Mouse (Mus musculus) midbrain, embryonic 12.5 days (tissue): ENCODE results near the gene Dmrtb1. TPM values are rescaled to one million over a fixed set of nuclear protein-coding genes. Genes with fewer than 3 reads are reported as not detected.
A peak's percentile ranks its signal among the peaks of the same experiment; 100 is the strongest.

Experiments
- ATAC-seq: fragments of 200-750 bp; cut with Nextera tagmentation; 2 replicates; pipeline ENCODE4 v1.8.0; 2017; ENCODE audit warnings: low read depth, moderate TSS enrichment, moderate library complexity; ENCODE audit not compliant: low FRiP score
- H3K27ac ChIP-seq: fragments of 300-500 bp; sonication (generic); replicated peaks from 2 replicates; pipeline ENCODE4 v1.5.1; 2016; ENCODE audit warnings: mild to moderate bottlenecking
- H3K27me3 ChIP-seq: fragments of 300-500 bp; sonication (generic); 2 replicates; pipeline ENCODE4 v1.6.1; 2016; ENCODE audit warnings: mild to moderate bottlenecking
- H3K36me3 ChIP-seq: fragments of 300-500 bp; sonication (generic); 2 replicates; pipeline ENCODE4 v1.6.1; 2016
- H3K4me1 ChIP-seq: fragments of 300-500 bp; sonication (generic); 2 replicates; pipeline ENCODE4 v1.6.1; 2016
- H3K4me2 ChIP-seq: fragments of 300-500 bp; sonication (generic); replicated peaks from 2 replicates; pipeline ENCODE4 v1.6.1; 2016; ENCODE audit warnings: mild to moderate bottlenecking, moderate library complexity
- H3K4me3 ChIP-seq: fragments of 300-500 bp; sonication (generic); 2 replicates; pipeline ENCODE4 v1.5.1; 2016; ENCODE audit warnings: mild to moderate bottlenecking
- H3K9ac ChIP-seq: fragments of 300-500 bp; sonication (generic); replicated peaks from 2 replicates; pipeline ENCODE4 v1.6.1; 2016; ENCODE audit warnings: mild to moderate bottlenecking, moderate library complexity
- H3K9me3 ChIP-seq: fragments of 300-500 bp; sonication (generic); 2 replicates; pipeline ENCODE4 v1.6.1; 2016; ENCODE audit warnings: mild to moderate bottlenecking
- WGBS: fragments of 180-500 bp; shearing (Covaris S2); methylation state at CpG from one replicate; pipeline ENCODE4 v1.1.7; 2016; 5-methylcytosine and 5-hydroxymethylcytosine counted together
- polyA plus RNA-seq: library from polyadenylated mRNA; unstranded; fragments of >200 nt; fragmentation: Nextera tagmentation; extraction: Ambion mirVana; gene quantifications from 2 replicates; pipeline ENCODE4 v1.2.1, GENCODE M21; 2016

Dmrtb1 gene
- polyA plus RNA-seq, 1 experiment from 2014 or later = 41.8 TPM

DNA sequence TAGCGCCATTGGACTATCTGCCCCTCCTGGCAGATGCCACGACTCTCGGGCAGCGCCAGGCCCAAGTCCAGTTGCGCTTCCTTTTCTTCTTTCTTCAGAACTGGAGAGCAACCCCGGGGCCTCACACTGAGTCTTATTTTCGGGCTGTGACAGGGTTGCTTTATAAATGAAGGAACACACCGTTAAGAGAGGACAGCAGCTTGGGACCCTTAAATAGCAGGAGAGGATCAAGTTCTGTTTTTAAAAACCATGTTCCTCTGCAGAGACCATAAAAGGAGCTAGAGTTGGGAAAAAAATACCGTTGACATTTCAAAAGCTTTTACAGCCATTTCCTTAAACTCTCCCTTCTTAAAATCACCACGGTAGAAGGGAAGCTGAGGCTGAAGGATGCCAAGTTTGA is 8.4 kb downstream of the Dmrtb1 start:
- Histone ChIP-seq H3K27me3 (peaks cover 88% of the 10 kb centered on the region), H3K4me1 (peaks cover 32% of the 10 kb centered on the region), H3K4me3 (no peak overlapping the region), H3K9me3 (no peaks in the 10 kb centered on the region), H3K27ac (no peak overlapping the region), H3K36me3 (no peaks in the 10 kb centered on the region), H3K4me2 (no peak overlapping the region), H3K9ac (no peak overlapping the region)
- ATAC-seq = no peak
- WGBS = 67% methylated on average over 10 of the region's 10 CpGs

DNA sequence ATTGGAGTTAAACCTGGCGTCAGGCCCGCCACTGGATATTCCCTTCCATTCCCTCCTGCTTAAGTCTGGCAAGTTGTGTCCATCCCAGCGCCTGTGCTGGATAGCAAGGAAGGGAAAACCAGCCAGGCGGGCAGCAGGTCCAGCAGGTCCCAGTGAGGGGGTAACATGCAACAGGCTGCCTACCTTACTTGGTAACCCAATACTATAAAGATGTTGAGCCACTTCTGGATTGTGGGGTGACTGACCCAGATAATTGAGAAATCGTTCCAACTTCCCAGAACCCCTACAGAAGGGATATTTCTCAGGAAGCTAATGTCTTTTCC is 9.7 kb downstream of the Dmrtb1 start:
- Histone ChIP-seq H3K9me3 (no peaks in the 10 kb centered on the region), H3K27me3 (peaks cover 86% of the 10 kb centered on the region), H3K4me1 (peaks cover 19% of the 10 kb centered on the region), H3K4me2 (peak overlapping the region; percentile 41), H3K9ac (no peak overlapping the region), H3K4me3 (no peak overlapping the region), H3K27ac (peak overlapping the region; percentile 80; the same call in 1 of the 2 replicates), H3K36me3 (no peaks in the 10 kb centered on the region)
- 20% methylated on average over 5 of the region's 5 CpGs for WGBS
- ATAC-seq = peak; percentile 45; the same call in 1 of the 2 replicates

DNA sequence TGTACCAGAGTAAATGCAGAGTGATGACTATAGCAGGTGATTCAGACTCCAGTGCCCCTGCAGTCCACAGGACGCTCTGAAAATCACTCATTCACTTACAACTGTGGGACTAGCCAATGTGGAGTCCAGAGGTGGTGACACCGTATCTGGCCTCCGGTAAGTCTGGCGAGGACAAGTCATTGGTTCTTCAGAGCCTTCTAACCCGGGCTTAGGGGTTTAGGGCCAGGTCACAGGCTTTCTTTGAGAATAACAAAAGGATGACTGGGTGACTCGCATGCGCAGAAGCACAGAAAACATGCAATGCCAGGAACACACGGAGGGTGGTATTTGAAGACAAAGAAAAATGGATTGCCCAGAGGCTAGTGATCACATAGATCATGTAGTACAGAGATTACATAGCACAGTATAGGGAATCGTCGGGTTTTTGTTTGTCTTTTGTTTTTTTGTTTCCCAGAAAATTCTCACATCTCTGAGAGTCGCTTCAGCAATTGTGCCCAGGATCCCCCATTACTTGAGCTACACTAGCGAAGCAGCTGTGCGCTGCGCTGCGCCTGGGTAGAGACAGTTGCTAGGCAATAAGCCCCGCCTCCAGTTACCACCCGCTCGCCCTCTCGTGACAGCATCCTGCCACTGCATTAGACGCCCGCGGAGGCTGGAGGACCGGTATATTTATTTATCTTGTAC is 10.2 kb downstream of the Dmrtb1 start:
- H3K4me3 ChIP-seq = peak overlapping the region; percentile 19; the same call in 1 of the 2 replicates

DNA sequence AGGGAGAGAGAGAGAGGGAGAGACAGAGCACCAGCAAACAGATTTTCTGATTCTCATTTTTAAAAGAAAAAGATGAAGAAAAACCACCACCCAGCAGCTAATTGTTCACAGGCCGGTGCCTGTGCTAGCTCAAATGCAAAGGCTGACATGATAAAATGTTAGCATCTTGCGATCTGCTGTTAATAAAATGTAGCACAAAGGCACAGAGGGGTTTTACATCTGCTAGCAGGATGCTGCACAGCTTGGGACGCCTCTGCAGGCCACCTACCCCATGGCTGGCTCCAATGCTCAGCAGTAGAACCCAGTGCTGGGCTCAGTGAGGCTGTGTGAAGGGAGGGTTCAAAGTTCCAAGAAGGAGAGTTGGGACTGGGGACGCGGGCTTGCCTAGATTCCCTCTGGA is 13.3 kb downstream of the Dmrtb1 start:
- no peak overlapping the region for H3K27ac ChIP-seq
- H3K4me3 ChIP-seq = no peak overlapping the region
- WGBS = 70% methylated on average over 5 of the region's 5 CpGs
- no peak overlapping the region for H3K4me2 ChIP-seq
- H3K36me3 ChIP-seq = no peaks in the 10 kb centered on the region
- no peaks in the 10 kb centered on the region for H3K9me3 ChIP-seq
- H3K4me1 ChIP-seq = peaks cover 9% of the 10 kb centered on the region
- no peak for ATAC-seq
- peaks cover 50% of the 10 kb centered on the region for H3K27me3 ChIP-seq
- H3K9ac ChIP-seq = no peak overlapping the region

More for the DNA sequence above, 10.2 kb downstream of the Dmrtb1 start:
- H3K27ac ChIP-seq = peak overlapping the region; percentile 80
- no peak overlapping the region; the same call in 1 of the 2 replicates for H3K9ac ChIP-seq
- peak; percentile 92 for ATAC-seq
- peaks cover 81% of the 10 kb centered on the region for H3K27me3 ChIP-seq
- WGBS = 10% methylated on average over 23 of the region's 23 CpGs
- H3K36me3 ChIP-seq = no peaks in the 10 kb centered on the region
- peaks cover 14% of the 10 kb centered on the region for H3K4me1 ChIP-seq
- H3K9me3 ChIP-seq = no peaks in the 10 kb centered on the region
- peak overlapping the region; percentile 41 for H3K4me2 ChIP-seq

DNA sequence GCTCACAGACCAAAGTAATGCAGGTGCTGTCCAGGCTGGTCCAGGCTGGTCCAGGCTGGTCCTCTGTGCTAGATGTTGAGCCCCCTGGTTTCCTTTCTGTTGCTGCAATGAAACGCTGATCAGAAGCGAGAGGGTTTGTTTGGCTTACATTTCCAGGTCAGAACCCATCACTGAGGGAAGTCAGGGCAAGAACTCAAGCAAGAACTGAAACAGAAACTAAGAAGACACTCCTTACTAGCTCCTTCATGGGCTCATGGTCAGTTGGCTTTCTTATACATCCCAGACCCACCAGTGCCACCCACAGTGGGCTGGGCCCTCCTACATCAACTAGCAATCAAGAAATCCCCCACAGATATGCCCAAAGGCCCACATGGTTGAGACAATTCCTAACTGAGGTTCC is 15.5 kb downstream of the Dmrtb1 start:
- H3K4me3 ChIP-seq = no peak overlapping the region
- no peak overlapping the region for H3K9ac ChIP-seq
- no peak overlapping the region for H3K4me2 ChIP-seq
- peaks cover 35% of the 10 kb centered on the region for H3K27me3 ChIP-seq
- H3K9me3 ChIP-seq = no peaks in the 10 kb centered on the region
- H3K27ac ChIP-seq = no peak overlapping the region
- no peaks in the 10 kb centered on the region for H3K36me3 ChIP-seq
- peaks cover 3% of the 10 kb centered on the region; the same call in 1 of the 2 replicates for H3K4me1 ChIP-seq
- WGBS = 90% methylated on average over 2 of the region's 2 CpGs
- ATAC-seq = no peak

DNA sequence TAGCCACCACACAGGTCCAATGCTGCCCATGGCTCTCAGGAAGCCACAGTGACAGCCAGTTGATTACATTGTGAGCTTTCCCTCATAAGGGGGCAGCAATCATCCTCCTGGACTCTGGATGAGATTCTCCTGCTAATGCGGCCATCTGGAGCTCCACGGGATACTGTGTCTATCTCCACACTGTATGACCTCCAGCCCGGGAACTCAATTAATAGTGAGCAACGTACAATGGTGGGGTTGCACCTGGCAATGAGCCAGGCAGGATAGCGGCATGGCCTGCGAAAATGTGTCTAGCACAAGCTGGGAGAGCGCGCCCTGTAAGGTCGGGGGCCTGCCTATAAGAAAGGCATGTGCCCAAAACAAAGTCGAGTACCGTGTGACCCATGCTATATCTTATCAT is 23.4 kb downstream of the Dmrtb1 start:
- no peaks in the 10 kb centered on the region for H3K36me3 ChIP-seq
- no peak for ATAC-seq
- H3K4me3 ChIP-seq = no peak overlapping the region
- no peak overlapping the region for H3K4me2 ChIP-seq
- no peak overlapping the region for H3K27ac ChIP-seq
- no peaks in the 10 kb centered on the region for H3K9me3 ChIP-seq
- H3K27me3 ChIP-seq = no peaks in the 10 kb centered on the region
- H3K4me1 ChIP-seq = 0 out of 2 replicates have a peak, but pooled peaks cover 5% of the 10 kb centered on the region
- no peak overlapping the region for H3K9ac ChIP-seq
- WGBS = 92% methylated on average over 11 of the region's 11 CpGs

DNA sequence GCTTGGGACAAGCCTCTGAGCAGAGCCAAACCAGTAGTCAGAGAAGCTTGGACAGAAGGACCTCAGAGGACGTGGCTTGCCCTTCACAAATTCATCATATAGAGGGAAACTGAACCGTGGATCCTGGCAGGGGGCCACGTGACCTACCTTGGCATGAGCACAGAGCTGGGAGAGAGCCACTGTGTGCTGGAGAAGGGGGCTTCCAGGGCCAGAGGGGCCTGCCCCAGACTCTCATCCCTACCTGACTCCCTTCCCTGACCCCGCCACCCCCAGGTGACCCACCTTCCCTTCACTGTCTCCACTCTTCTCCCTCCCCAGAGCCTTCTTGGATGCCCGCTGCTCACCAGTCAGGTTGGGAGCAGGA is 30.8 kb downstream of the Dmrtb1 start:
- Histone ChIP-seq H3K4me2 (no peak overlapping the region), H3K27me3 (peaks cover 29% of the 10 kb centered on the region), H3K4me3 (no peak overlapping the region), H3K9ac (no peak overlapping the region), H3K27ac (no peak overlapping the region), H3K36me3 (no peaks in the 10 kb centered on the region), H3K4me1 (peaks cover 24% of the 10 kb centered on the region), H3K9me3 (no peaks in the 10 kb centered on the region)
- 0 out of 2 replicates have a peak, but pooled peaks have one; percentile 2 for ATAC-seq
- WGBS = 65% methylated on average over 5 of the region's 5 CpGs

DNA sequence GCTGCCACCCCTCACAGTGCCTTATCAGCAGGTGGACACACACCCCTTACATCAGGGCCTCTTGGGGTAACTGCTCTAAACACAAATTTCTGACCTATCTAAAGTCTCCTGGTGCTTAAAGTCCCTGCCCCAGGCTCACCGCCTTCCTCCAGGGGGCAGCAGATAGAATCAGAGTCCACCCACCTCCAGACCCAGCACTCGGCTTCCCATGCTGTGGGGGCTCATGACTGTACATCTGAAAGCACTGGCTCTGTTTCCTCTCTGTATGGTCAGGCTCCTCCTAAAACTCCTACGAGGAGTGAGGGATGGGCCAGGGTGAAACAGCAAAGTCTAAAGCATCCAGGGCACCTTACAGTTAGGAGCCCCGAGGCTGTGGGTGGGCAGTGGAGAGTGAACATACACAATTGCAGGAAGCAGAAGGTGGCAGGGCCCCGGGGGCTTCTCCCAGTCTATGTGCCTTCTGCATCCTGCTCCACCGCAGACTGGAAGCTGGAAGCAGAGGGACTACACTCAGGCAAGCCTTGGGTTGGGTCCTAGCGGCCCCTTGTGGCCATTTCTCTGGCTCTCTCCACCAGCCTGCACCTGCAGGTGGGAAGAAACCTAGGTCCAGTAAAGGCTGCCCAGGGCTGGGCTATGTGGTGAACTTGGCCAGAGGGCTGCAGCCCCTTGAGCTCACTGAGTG is 31.3 kb downstream of the Dmrtb1 start:
- no peak overlapping the region for H3K9ac ChIP-seq
- ATAC-seq = peak; percentile 87
- peaks cover 29% of the 10 kb centered on the region for H3K27me3 ChIP-seq
- 0 out of 2 replicates have a peak overlapping the region, but pooled peaks have one; percentile 13 for H3K4me2 ChIP-seq
- no peaks in the 10 kb centered on the region for H3K36me3 ChIP-seq
- no peaks in the 10 kb centered on the region for H3K9me3 ChIP-seq
- WGBS = 9% methylated on average over 7 of the region's 7 CpGs
- H3K4me3 ChIP-seq = no peak overlapping the region
- no peak overlapping the region for H3K27ac ChIP-seq
- H3K4me1 ChIP-seq = peaks cover 24% of the 10 kb centered on the region

DNA sequence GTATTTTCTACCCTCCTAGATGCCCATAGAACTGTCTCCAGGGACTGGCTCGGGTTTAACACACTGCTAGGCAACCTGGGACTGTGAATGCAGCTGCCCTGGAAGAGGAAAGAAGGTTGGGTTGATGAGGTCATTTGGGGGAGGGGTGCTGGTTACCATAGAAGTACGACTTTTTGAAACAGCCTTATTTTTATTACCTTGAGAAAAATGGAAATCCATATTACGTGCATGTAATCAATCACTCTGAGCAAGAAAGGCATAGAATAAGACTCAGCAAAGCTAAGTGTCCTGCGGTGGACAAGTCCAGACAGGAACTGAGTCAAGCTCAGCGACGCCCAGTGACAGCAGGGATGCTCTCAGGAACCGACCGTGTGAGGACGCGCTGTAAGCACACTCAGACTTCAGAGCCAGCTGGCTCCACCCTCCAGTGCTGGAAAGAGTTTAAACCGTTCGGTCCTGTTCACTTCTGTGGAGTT is 33.0 kb downstream of the Dmrtb1 start:
- H3K4me2 ChIP-seq = no peak overlapping the region
- no peak overlapping the region for H3K27ac ChIP-seq
- H3K27me3 ChIP-seq = peaks cover 29% of the 10 kb centered on the region
- ATAC-seq = 0 out of 2 replicates have a peak, but pooled peaks have one; percentile 25
- H3K9me3 ChIP-seq = no peaks in the 10 kb centered on the region
- no peaks in the 10 kb centered on the region for H3K36me3 ChIP-seq
- 30% methylated on average over 12 of the region's 12 CpGs for WGBS
- no peak overlapping the region for H3K9ac ChIP-seq
- H3K4me1 ChIP-seq = peaks cover 24% of the 10 kb centered on the region
- no peak overlapping the region for H3K4me3 ChIP-seq

DNA sequence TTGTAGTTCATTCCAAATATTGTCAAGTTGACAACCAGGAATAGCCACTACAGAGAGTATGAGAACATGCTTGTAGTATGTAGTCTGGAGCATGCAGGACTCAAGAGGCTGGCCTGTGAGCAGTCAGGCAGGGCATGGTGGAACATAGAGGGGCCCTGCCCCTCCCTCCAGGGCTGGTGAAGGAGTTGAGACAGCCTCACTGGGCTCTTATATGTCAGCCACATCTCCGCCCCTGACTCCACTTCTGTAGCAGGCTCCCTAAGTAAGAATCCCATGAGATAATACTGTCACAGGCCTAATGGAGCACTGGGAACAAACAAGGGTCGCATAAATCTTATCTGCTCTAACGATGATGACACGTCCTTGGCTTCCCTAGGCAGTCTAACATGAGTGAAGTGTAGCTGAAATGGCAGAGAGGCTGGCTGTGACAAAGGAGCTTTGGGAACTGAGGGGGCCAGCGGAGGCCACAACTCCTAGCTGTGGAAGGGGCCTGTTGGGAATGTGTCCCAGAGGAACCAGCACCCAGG is 35.0 kb downstream of the Dmrtb1 start:
- Histone ChIP-seq H3K27me3 (peaks cover 25% of the 10 kb centered on the region), H3K9me3 (no peaks in the 10 kb centered on the region), H3K36me3 (no peaks in the 10 kb centered on the region), H3K9ac (no peak overlapping the region), H3K4me2 (no peak overlapping the region), H3K27ac (no peak overlapping the region), H3K4me1 (peaks cover 24% of the 10 kb centered on the region), H3K4me3 (no peak overlapping the region)
- WGBS = 83% methylated on average over 5 of the region's 5 CpGs
- no peak for ATAC-seq

DNA sequence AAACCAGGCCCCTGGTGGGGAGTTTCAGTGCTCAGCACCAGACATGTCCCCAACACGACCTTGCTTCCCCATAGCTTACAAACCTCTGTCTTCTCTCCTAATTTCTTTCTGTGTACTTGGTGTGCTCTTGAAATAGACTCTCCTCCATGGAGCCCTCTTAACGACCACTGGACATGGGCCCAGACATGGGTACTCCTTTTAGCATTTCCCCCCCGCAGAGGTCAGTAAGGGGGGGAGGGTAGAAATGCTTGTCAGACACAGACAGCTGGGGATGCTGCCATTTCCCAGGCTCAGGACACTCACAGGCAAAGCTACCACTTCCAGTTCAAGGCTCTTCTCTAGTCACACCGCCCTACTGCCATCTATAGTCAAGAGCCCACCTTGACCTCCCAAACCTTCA is 42.4 kb downstream of the Dmrtb1 start:
- Histone ChIP-seq H3K9me3 (no peaks in the 10 kb centered on the region), H3K9ac (no peak overlapping the region), H3K4me3 (no peak overlapping the region), H3K27me3 (0 out of 2 replicates have a peak, but pooled peaks cover 6% of the 10 kb centered on the region), H3K27ac (no peak overlapping the region), H3K36me3 (no peaks in the 10 kb centered on the region), H3K4me1 (peaks cover 3% of the 10 kb centered on the region; the same call in 1 of the 2 replicates), H3K4me2 (no peak overlapping the region)
- WGBS = 75% methylated on average over 4 of the region's 4 CpGs
- ATAC-seq = no peak

DNA sequence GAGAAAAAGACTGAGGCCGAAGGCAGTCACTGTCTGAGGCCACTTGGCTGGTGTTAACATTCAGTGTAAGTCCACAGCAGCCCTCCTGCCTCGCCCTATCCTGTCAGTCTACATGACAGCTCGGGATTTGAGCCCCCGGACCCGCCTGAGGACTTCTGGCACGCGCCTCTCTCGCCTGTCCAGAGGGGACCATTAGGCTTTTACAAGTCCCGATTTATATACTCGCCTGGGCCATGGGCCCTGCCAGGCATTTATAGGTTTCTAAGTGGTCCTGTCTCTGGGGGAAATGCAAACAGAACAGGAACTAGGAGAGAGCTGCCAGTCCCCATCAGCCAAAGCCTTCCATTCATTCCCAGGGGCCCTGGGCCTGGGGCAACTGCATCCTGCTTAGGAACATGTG is 45.7 kb downstream of the Dmrtb1 start:
- no peak for ATAC-seq
- H3K27me3 ChIP-seq = 0 out of 2 replicates have a peak, but pooled peaks cover 3% of the 10 kb centered on the region
- H3K4me1 ChIP-seq = peaks cover 8% of the 10 kb centered on the region
- H3K36me3 ChIP-seq = no peaks in the 10 kb centered on the region
- no peak overlapping the region for H3K4me2 ChIP-seq
- WGBS = 81% methylated on average over 10 of the region's 10 CpGs
- no peaks in the 10 kb centered on the region for H3K9me3 ChIP-seq
- H3K9ac ChIP-seq = no peak overlapping the region
- H3K27ac ChIP-seq = no peak overlapping the region
- no peak overlapping the region for H3K4me3 ChIP-seq
